Mouse (Mus musculus): ENCODE measurements around the gene Tmbim1. TPM values are rescaled to one million over a fixed set of nuclear protein-coding genes. Genes with fewer than 3 reads are reported as not detected.

The Tmbim1 gene
- polyA plus RNA-seq, 1 experiment from 2014 or later, result 25.5 TPM

GRCm38 (mm10) chr1:74283686-74284463, 21.5 kb downstream of the Tmbim1 start:
- peak; percentile 64 for ATAC-seq (ENCODE audit: insufficient read depth)
- Histone ChIP-seq H3K36me3 (ENCODE audit: insufficient read depth) (peaks cover 61% of the 10 kb centered on the region), H3K27ac (ENCODE audit: low read depth) (0 out of 2 replicates have a peak overlapping the region, but pooled peaks have one; percentile 58), H3K4me1 (ENCODE audit: insufficient read depth) (peaks cover 6% of the 10 kb centered on the region; the same call in 1 of the 2 replicates), H3K4me2 (peak overlapping the region; percentile 75), H3K4me3 (ENCODE audit: low read depth, low read length) (peak overlapping the region; percentile 67), H3K9ac (peak overlapping the region; percentile 70), H3K9me3 (ENCODE audit: low read depth, low read length) (no peaks in the 10 kb centered on the region), H3K27me3 (ENCODE audit: insufficient read depth, low read length) (no peaks in the 10 kb centered on the region)
- peak; percentile 67 for DNase-seq
- TF ChIP-seq CTCF (IDR thresholded peaks at IDR 0.05; ENCODE audit: low read depth), result no peak
- WGBS, result 13% methylated on average over 15 of the region's 15 CpGs

GRCm38 (mm10) chr1:74282896-74283625, 22.4 kb downstream of the Tmbim1 start:
- Histone ChIP-seq H3K4me1 (ENCODE audit: insufficient read depth) (peaks cover 6% of the 10 kb centered on the region; the same call in 1 of the 2 replicates), H3K9me3 (ENCODE audit: low read depth, low read length) (no peaks in the 10 kb centered on the region), H3K27me3 (ENCODE audit: insufficient read depth, low read length) (no peaks in the 10 kb centered on the region), H3K4me2 (peak overlapping the region; percentile 75), H3K4me3 (ENCODE audit: low read depth, low read length) (no peak overlapping the region), H3K27ac (ENCODE audit: low read depth) (no peak overlapping the region), H3K36me3 (ENCODE audit: insufficient read depth) (peaks cover 56% of the 10 kb centered on the region), H3K9ac (no peak overlapping the region; the same call in 1 of the 2 replicates)
- no peak for DNase-seq
- WGBS, result 83% methylated on average over 10 of the region's 10 CpGs
- TF ChIP-seq CTCF (IDR thresholded peaks at IDR 0.05; ENCODE audit: low read depth), result no peak
- ATAC-seq (ENCODE audit: insufficient read depth), result no peak

- Histone ChIP-seq H3K4me2 (no peak overlapping the region), H3K4me3 (ENCODE audit: low read depth, low read length) (no peak overlapping the region), H3K9ac (no peak overlapping the region), H3K9me3 (ENCODE audit: low read depth, low read length) (no peaks in the 10 kb centered on the region), H3K4me1 (ENCODE audit: insufficient read depth) (peaks cover 6% of the 10 kb centered on the region; the same call in 1 of the 2 replicates), H3K27me3 (ENCODE audit: insufficient read depth, low read length) (no peaks in the 10 kb centered on the region), H3K36me3 (ENCODE audit: insufficient read depth) (peaks cover 53% of the 10 kb centered on the region), H3K27ac (ENCODE audit: low read depth) (no peak overlapping the region)
- no peak for ATAC-seq (ENCODE audit: insufficient read depth)
- no peak for DNase-seq
- WGBS, result 95% methylated on average over 8 of the region's 8 CpGs
- no peak for TF ChIP-seq CTCF (IDR thresholded peaks at IDR 0.05; ENCODE audit: low read depth)
These were observed 23.5 kb downstream of the Tmbim1 start for GRCm38 (mm10) chr1:74281886-74282285.

DNA sequence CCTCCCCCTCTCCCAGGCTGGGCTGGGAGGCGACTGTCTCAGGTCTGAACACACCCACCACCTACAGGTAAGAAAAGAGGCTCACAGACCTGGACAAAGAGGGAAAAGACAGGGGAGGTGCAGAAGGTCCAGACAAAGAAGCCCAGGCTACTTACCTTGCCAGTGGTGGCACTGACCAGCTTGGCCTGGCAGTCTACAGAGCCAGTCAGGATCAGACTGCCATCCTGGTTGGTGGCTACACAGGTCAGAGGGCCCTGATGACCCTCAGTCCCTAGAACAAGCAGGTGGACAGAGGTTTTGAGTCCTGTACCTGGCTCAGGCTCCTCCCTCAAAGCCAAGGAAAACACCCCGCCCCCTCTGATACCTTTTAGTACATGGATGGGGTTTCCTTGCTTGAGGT, 24.1 kb downstream of the Tmbim1 start:
- H3K36me3 ChIP-seq (ENCODE audit: insufficient read depth), result peaks cover 49% of the 10 kb centered on the region
- no peak overlapping the region for H3K4me2 ChIP-seq
- no peak overlapping the region for H3K9ac ChIP-seq
- H3K27me3 ChIP-seq (ENCODE audit: insufficient read depth, low read length), result no peaks in the 10 kb centered on the region
- H3K27ac ChIP-seq (ENCODE audit: low read depth), result no peak overlapping the region
- H3K4me3 ChIP-seq (ENCODE audit: low read depth, low read length), result no peak overlapping the region
- TF ChIP-seq CTCF (IDR thresholded peaks at IDR 0.05; ENCODE audit: low read depth), result no peak
- WGBS, result 78% methylated on average over 2 of the region's 2 CpGs
- peaks cover 6% of the 10 kb centered on the region; the same call in 1 of the 2 replicates for H3K4me1 ChIP-seq (ENCODE audit: insufficient read depth)
- no peaks in the 10 kb centered on the region for H3K9me3 ChIP-seq (ENCODE audit: low read depth, low read length)
- DNase-seq (no peak), ATAC-seq (ENCODE audit: insufficient read depth) (no peak)

- 90% methylated on average over 14 of the region's 14 CpGs for WGBS
- Histone ChIP-seq H3K9ac (no peak overlapping the region), H3K4me1 (ENCODE audit: insufficient read depth) (peaks cover 6% of the 10 kb centered on the region; the same call in 1 of the 2 replicates), H3K27ac (ENCODE audit: low read depth) (no peak overlapping the region), H3K36me3 (ENCODE audit: insufficient read depth) (peaks cover 49% of the 10 kb centered on the region), H3K4me3 (ENCODE audit: low read depth, low read length) (no peak overlapping the region), H3K4me2 (no peak overlapping the region), H3K27me3 (ENCODE audit: insufficient read depth, low read length) (no peaks in the 10 kb centered on the region), H3K9me3 (ENCODE audit: low read depth, low read length) (no peaks in the 10 kb centered on the region)
- DNase-seq, result no peak
- ATAC-seq (ENCODE audit: insufficient read depth), result no peak
- no peak for TF ChIP-seq CTCF (IDR thresholded peaks at IDR 0.05; ENCODE audit: low read depth)
These were observed 24.7 kb downstream of the Tmbim1 start for GRCm38 (mm10) chr1:74280591-74281325.

GRCm38 (mm10) chr1:74278988-74279387, 26.4 kb downstream of the Tmbim1 start:
- ATAC-seq (ENCODE audit: insufficient read depth) (no peak), DNase-seq (no peak)
- Histone ChIP-seq H3K9me3 (ENCODE audit: low read depth, low read length) (no peaks in the 10 kb centered on the region), H3K27ac (ENCODE audit: low read depth) (no peak overlapping the region), H3K4me3 (ENCODE audit: low read depth, low read length) (no peak overlapping the region), H3K36me3 (ENCODE audit: insufficient read depth) (peaks cover 49% of the 10 kb centered on the region), H3K9ac (no peak overlapping the region), H3K4me2 (no peak overlapping the region), H3K4me1 (ENCODE audit: insufficient read depth) (peaks cover 3% of the 10 kb centered on the region; the same call in 1 of the 2 replicates), H3K27me3 (ENCODE audit: insufficient read depth, low read length) (no peaks in the 10 kb centered on the region)
- WGBS, result 83% methylated on average over 11 of the region's 11 CpGs
- TF ChIP-seq CTCF (IDR thresholded peaks at IDR 0.05; ENCODE audit: low read depth), result no peak

Data from lung, embryonic 14.5 days (tissue).